Mouse (Mus musculus) liver, postnatal 0 days (tissue): Measurements from ENCODE around the gene Wdr93.

Source experiments
- CTCF ChIP-seq: sonication (generic); IDR thresholded peaks from 2 replicates; pipeline ENCODE4 v1.5.1; 2016; ENCODE audit warnings: antibody characterized with exemption, low read depth
- EP300 ChIP-seq: IDR thresholded peaks from 2 replicates; pipeline ENCODE4 v1.6.1; 2016; ENCODE audit warnings: antibody characterized with exemption, low read depth, mild to moderate bottlenecking

DNA sequence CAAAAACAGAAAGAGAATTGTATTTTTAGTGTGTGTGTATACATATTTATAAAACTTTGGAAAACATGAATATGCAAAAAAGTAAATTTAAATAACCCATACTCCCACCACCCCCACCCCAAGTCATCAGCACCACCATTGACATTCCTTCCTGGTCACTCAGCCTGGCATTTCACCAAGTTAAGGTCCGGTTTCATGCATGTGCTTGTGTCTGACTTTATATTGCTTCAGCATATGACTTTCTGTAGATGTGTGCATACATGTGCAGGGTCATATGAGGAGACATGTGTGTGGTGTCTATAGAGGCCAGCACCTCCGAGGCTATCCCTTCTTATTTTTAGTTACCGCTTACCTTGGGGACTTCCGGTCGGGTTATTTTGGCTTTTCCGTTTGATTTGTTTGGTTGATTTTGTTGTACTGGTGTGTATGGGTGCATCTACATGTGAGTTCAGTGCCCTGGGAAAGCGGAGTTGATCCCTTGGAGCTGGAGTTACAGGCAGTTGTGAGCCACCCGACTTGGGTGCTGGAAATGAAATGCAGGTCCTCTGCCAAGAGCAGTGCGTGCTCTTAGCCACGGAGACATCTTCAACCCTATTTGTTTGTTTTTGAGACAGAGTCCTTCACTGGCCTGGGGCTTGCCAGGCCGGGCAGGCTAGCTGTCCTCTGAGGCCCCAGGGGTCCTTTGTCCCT is 39.0 kb downstream of the Wdr93 start:
- TF ChIP-seq CTCF (no peak), EP300 (no peak)
